Mouse (Mus musculus): ENCODE measurements around the gene Ncoa5.

Gene Ncoa5

GRCm38 (mm10) chr2:165049044-165049443 lies 14.4 kb upstream of the Ncoa5 start:
- DNase-seq = peak in 1 of 2 experiments; percentile 44

DNA sequence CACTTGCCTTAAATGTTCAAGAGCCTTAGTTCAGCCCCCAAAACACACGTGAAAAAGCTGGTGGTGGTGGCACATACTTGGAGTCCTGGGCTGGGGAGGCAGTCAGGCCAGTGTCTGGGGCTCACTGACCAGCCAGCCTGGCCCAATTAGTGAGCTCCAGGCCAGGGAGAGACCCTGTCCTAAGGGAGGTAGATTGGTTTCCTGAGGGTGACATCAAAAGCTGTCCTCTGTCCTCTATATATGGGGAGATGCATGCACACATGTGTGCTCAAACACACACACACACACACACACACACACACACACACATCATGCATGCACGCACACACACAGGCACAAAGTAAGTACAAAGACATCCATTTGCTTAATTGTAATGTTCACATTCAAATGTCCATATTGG lies 9.1 kb upstream of the Ncoa5 start:
- DNase-seq = no peak

- no peak for DNase-seq
These were observed 8.5 kb upstream of the Ncoa5 start for GRCm38 (mm10) chr2:165043090-165043636.

DNA sequence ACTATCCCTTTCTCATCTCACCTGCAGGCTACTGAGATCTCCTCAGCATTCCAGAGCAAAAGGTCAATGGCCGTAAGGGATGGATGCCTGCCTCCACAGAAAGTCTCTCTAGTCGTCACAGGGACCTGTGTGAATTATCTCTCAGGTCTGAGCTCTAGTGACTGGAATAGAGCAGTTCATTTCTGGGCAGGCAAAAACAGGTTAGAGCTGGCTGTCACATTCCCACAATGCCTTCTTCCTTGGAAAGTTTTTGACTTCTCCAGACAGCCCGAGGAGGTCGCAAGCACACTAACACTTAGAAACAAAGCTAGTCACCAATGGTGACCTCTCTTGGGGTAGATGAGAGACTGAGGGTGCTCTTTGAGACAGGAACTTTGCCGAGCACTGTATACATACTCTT lies 7.5 kb upstream of the Ncoa5 start:
- DNase-seq = no peak

DNA sequence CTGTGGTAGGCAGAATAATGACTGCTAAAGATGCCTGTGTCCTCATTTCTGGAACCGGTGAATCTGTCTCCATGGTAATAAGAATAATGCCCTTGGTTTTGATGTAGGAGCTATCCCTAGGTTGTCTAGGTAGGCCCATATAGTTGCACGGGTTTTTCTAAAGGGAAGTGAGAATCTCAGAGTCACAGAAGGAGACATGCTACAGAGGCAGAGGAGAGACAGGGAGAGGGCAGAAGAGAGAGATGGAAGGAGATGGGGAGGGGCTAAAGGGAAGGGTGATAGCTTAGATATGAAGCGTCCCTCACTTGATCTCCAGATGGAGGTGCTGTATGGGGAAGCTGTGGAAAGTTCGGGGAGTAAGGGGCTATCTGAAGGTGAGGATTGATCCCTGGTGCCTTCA lies 2.7 kb upstream of the Ncoa5 start:
- DNase-seq = no peak

DNA sequence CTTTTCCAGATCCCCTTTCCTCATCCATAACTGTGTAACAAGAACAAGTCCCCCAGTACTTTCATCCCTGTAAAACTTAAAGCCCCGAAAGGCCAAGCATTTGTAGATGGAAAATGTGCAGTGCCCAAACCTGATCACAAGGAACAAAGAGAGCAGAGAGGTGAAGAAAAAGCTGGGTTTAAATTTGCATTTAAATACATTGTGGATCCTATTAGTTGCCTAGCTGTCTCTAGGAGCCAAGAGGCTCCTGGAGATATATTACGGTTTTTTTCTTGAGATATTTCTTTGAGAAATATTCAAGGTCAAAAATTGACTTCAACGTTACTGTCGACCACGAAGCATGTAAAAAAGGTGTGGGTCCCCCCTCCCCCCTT lies 378 bp upstream of the Ncoa5 start:
- DNase-seq = no peak

- DNase-seq = no peak
These were observed 1.4 kb downstream of the Ncoa5 start for GRCm38 (mm10) chr2:165033306-165033705.

- DNase-seq = peak in 1 of 2 experiments; percentile 33
These were observed 2.1 kb downstream of the Ncoa5 start for GRCm38 (mm10) chr2:165032533-165032932.

- no peak for DNase-seq
These were observed 7.5 kb downstream of the Ncoa5 start for GRCm38 (mm10) chr2:165027163-165027562.

- DNase-seq = no peak
These were observed 14.2 kb downstream of the Ncoa5 start for GRCm38 (mm10) chr2:165020490-165020889.

DNA sequence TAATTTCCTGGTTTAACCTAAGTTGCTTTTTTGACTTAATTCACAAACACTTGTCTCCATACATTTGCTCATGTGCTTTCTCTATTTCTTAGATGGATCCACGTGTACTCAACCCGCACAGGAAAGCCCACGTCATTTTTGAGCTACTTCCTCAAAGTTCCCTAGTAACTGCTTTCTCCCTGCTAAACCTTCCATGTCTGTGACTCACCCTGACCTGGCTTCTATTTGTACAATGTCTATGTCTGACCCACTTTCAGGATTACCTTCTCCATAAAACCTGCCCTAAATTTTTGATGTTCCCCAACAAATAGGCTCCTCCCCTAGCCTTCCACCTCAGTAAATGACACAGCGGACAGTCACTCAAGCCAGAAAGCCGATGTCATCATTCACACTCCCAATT lies 19.7 kb downstream of the Ncoa5 start:
- no peak for DNase-seq

- DNase-seq = no peak
These were observed 24.3 kb downstream of the Ncoa5 start for GRCm38 (mm10) chr2:165010351-165010750.

- no peak for DNase-seq
These were observed 25.1 kb downstream of the Ncoa5 start for GRCm38 (mm10) chr2:165009581-165009980.

GRCm38 (mm10) chr2:165009161-165009560 lies 25.5 kb downstream of the Ncoa5 start:
- DNase-seq = no peak

GRCm38 (mm10) chr2:165007986-165008385 lies 26.7 kb downstream of the Ncoa5 start:
- DNase-seq = no peak

- DNase-seq = no peak
These were observed 27.9 kb downstream of the Ncoa5 start for GRCm38 (mm10) chr2:165006813-165007212.

GRCm38 (mm10) chr2:165004237-165004636 lies 30.4 kb downstream of the Ncoa5 start:
- no peak for DNase-seq

DNA sequence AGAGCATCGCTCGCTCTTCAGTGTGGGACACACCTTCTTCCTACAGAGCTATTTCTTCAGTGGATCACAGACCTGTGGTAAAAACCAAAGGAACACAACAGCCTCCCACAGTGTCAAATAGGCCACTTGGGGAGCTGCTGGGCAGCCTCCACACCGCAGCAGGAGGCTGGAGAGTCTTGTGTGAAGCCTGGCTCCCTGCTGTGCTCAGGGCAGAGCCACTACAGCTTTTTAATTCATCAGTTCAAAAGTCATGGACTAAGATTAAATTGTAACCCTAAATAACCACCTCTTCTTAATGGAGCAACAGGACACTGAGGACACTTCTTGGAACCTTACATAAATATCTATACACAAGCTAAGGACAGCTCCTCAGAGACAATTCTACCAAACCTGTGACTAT lies 31.6 kb downstream of the Ncoa5 start:
- no peak for DNase-seq

DNA sequence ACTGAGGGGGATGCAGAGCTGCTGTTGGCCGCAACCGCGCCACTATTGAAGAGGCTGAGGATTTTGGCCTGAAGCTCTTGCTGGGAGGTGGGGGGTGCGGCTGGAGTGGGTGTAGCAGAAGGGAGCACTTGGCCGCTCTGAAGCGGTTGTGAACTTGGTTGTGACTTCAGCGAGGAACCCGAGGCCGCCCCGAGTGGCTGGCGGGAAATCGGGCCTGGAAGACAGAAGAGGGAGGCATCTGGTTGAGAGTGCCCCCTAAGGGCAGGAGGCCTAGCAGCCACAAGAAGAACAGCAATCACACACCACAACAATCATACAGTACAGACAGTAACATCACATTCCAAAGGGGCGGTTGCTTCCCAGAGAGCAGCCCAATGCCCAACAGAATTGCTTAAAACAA lies 32.7 kb downstream of the Ncoa5 start:
- peak in 1 of 2 experiments; percentile 33 for DNase-seq

- DNase-seq = peak; percentile 56 to 60
These were observed 36.8 kb downstream of the Ncoa5 start for GRCm38 (mm10) chr2:164997721-164998428.

DNA sequence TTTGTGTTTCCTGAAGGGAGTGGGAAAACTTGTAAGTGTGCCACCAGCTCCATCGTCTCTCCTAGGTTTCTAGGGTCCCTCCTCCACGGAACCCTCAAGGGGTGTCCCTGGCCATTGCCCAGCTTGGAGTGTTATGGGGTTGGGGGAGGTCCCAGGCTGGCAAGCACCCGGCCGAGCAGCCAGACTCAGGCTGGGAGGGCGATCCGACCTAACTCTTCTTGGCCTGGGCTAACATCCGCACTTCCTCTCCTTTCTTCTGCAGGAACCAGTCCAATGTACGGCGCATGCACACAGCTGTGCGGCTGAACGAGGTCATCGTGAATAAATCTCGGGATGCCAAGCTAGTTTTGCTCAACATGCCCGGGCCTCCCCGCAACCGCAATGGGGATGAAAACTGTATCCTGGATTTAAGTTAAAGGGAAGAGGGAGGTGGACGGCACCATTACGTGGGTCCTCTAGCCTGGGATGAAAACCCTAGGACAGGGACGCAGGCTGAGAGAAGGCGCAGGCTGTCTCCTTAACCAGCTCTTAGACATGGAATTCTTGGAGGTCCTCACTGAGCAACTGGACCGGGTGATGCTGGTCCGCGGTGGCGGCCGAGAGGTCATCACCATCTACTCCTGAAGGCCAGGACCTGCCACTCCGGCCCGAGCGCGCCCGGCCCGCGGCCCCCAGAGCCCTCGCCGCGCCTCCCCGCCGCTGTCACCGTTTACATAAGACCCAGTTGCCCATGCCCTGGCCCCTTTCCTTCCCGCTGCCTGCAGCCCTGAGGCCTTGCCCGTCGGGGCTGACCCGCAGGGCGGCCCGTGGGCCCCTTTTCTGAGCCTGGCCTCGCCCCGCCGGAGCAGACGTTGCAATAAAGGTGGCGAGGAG lies 37.6 kb downstream of the Ncoa5 start:
- no peak for DNase-seq

DNA sequence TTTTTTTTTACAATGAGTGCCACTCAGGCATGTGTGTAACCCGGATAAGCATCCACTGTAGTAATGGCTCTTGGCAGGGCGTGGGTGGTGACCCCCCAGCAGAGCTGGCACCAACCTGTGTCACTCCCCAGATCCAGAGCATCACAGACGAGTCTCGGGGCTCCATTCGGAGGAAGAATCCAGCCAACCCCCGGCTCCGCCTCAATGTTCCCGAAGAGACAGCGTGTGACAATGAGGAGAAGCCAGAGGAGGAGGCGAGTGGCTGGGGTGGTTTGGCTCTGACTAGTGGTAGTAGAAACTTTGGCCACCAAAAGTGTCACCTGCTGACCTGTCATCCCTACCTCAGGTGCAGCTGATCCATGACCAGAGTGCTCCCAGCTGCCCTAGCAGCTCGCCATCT lies 38.7 kb downstream of the Ncoa5 start:
- DNase-seq = no peak

DNA sequence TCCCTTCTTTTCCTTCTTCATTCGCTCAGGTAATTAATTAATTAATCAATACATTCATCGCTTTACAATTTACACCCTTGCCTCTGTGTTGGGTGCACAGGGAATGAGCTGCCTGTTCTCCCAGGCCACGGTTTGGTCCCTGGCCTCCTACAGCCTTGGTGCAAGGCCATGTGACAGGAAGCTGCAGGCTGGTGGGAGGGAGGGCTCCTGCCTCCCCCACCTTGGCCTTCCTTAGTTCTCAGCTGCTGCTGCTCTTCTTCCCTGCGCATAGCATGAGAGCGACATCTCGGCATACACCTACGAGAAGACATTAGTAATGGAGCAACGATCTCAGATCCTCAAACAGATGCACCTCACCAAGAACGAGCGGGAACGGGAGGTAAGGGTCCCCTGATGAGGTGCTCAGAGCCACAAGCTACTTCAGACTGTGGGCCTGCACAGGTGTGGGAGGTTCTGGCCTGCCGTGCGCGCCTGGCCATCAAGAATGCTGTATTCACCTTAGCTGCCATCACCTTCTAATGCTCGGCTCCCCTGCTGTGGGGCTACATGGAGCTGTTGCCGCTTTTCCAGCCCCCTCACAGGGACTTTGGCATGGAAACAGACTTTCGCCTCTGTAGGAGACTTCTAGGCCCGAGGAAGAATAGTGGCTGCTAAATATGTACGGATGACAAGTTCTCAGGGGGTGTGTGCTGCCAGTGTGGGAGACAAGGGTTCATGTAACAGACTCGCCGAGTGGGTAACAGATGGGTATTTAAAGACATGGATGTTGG lies 39.8 kb downstream of the Ncoa5 start:
- DNase-seq = peak in 1 of 2 experiments; percentile 58
